Mouse (Mus musculus) hindbrain, embryonic 13.5 days (tissue): ENCODE results near the gene Ltbp2. TPM values are rescaled to one million over a fixed set of nuclear protein-coding genes. Genes with fewer than 3 reads are reported as not detected.

Experiments used
- ATAC-seq: fragments of 200-750 bp; cut with Nextera tagmentation; 2 replicates; pipeline ENCODE4 v1.8.0; 2017; ENCODE audit warnings: moderate TSS enrichment; ENCODE audit not compliant: low FRiP score
- H3K27ac ChIP-seq: fragments of 300-500 bp; sonication (generic); 2 replicates; pipeline ENCODE4 v1.5.1; 2015; ENCODE audit warnings: inconsistent platforms, mild to moderate bottlenecking, moderate library complexity
- H3K27me3 ChIP-seq: fragments of 300-500 bp; sonication (generic); 2 replicates; pipeline ENCODE4 v1.6.1; 2015; ENCODE audit warnings: mild to moderate bottlenecking, inconsistent platforms
- H3K36me3 ChIP-seq: fragments of 300-500 bp; sonication (generic); 2 replicates; pipeline ENCODE4 v1.6.1; 2015; ENCODE audit warnings: mild to moderate bottlenecking, inconsistent platforms
- H3K4me1 ChIP-seq: fragments of 300-500 bp; sonication (generic); replicated peaks from 2 replicates; pipeline ENCODE4 v1.6.1; 2015; ENCODE audit warnings: inconsistent platforms
- H3K4me2 ChIP-seq: fragments of 300-500 bp; sonication (generic); 2 replicates; pipeline ENCODE4 v1.6.1; 2015; ENCODE audit warnings: inconsistent platforms, mild to moderate bottlenecking, moderate library complexity
- H3K4me3 ChIP-seq: fragments of 300-500 bp; sonication (generic); 2 replicates; pipeline ENCODE4 v1.5.1; 2015; ENCODE audit warnings: mild to moderate bottlenecking, inconsistent platforms
- H3K9ac ChIP-seq: fragments of 300-500 bp; sonication (generic); 2 replicates; pipeline ENCODE4 v1.6.1; 2015; ENCODE audit warnings: mild to moderate bottlenecking, inconsistent platforms
- H3K9me3 ChIP-seq: fragments of 300-500 bp; sonication (generic); 2 replicates; pipeline ENCODE4 v1.6.1; 2016; ENCODE audit warnings: inconsistent platforms
- WGBS: fragments of 180-500 bp; shearing (Covaris S2); methylation state at CpG from one replicate; pipeline ENCODE4 v1.1.7; 2015; 5-methylcytosine and 5-hydroxymethylcytosine counted together
- polyA plus RNA-seq: library from polyadenylated mRNA; unstranded; fragments of >200 nt; fragmentation: Nextera tagmentation; extraction: Ambion mirVana; gene quantifications from 2 replicates; pipeline ENCODE4 v1.2.1, GENCODE M21; 2015

Gene Ltbp2
- polyA plus RNA-seq = 0.14 and 0.31 TPM in 2 replicates

DNA sequence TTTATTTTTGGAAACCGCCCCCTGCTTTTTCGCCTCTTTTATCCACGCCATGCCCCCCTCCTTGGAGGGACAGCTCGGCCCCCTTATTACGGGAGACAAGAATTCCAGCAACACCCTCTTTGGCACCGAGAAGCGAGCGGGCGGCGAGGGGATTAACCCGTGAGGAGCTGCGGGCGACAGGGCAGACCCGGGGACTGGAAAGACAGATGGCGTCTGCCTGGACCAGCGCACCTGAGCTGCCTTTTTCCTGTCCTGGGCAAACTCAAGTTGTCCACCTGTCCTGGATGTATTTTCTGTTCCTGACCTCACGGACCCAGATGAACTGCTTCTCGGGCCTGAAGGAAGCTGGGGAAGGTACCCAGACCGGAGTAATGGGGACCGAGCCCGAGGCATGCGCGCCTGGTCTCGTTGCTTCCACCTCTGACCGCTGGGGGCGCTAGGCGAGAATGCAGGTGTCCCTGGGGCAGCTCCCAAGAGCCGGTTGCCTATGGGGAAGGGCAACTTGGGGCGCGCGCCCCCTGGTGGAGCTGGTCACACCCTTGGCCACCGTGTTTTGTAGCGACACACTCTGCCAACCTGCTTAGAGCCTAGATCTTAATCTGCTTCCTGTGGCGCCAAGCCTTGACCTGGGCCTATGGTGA is at the start of gene Ltbp2:
Gene Ltbp2, minus strand, starts transcription at position 52 of the 641 bp plus-strand sequence.
- H3K36me3 ChIP-seq = no peaks in the 10 kb centered on the region
- ATAC-seq = no peak; the same call in 1 of the 2 replicates
- peak within 1 kb of the TSS; percentile 51 for H3K4me2 ChIP-seq
- no peak within 1 kb of the TSS for H3K27ac ChIP-seq
- no peaks in the 10 kb centered on the region for H3K9me3 ChIP-seq
- no peak within 1 kb of the TSS for H3K9ac ChIP-seq
- WGBS = 4% methylated on average over 34 of the region's 34 CpGs
- peak within 1 kb of the TSS; percentile 33 for H3K4me3 ChIP-seq
- H3K27me3 ChIP-seq = peaks cover 63% of the 10 kb centered on the region
- H3K4me1 ChIP-seq = peaks cover 15% of the 10 kb centered on the region

DNA sequence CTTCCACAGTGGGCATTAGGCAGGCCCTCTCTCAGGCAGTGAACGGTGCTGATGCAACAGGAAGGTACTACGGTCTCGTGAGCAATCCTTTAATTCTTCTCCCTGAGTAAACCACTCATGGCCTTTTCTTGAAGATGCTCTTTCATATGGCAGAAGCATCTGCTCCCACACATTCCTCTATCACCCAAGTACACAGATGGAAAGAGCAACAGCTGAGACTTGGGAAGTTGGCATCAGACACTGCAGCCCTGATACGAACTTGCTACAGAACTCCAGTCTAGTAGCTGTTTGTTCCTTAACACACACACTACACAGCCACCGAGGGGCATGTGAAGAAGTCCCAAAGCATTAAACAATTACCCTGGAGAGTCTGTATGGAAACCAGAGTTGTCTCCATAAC is 48.0 kb upstream of the Ltbp2 start:
- no peak overlapping the region for H3K9ac ChIP-seq
- no peaks in the 10 kb centered on the region for H3K9me3 ChIP-seq
- H3K4me2 ChIP-seq = no peak overlapping the region
- H3K27ac ChIP-seq = no peak overlapping the region
- no peak overlapping the region for H3K4me3 ChIP-seq
- no peaks in the 10 kb centered on the region for H3K27me3 ChIP-seq
- no peaks in the 10 kb centered on the region for H3K4me1 ChIP-seq
- ATAC-seq = no peak
- WGBS = 95% methylated on average over 5 of the region's 5 CpGs
- peaks cover 93% of the 10 kb centered on the region for H3K36me3 ChIP-seq

- H3K27me3 ChIP-seq = no peaks in the 10 kb centered on the region
- no peak overlapping the region for H3K9ac ChIP-seq
- no peak overlapping the region for H3K27ac ChIP-seq
- H3K9me3 ChIP-seq = no peaks in the 10 kb centered on the region
- ATAC-seq = no peak
- peaks cover 91% of the 10 kb centered on the region for H3K36me3 ChIP-seq
- 59% methylated on average over 8 of the region's 8 CpGs for WGBS
- H3K4me2 ChIP-seq = no peak overlapping the region
- no peaks in the 10 kb centered on the region for H3K4me1 ChIP-seq
- H3K4me3 ChIP-seq = no peak overlapping the region
These were observed 45.6 kb upstream of the Ltbp2 start for GRCm38 (mm10) chr12:84921881-84922419.

GRCm38 (mm10) chr12:84918809-84919208 is 42.5 kb upstream of the Ltbp2 start:
- H3K36me3 ChIP-seq = peaks cover 81% of the 10 kb centered on the region
- H3K27me3 ChIP-seq = no peaks in the 10 kb centered on the region
- no peak overlapping the region for H3K27ac ChIP-seq
- no peak for ATAC-seq
- no peak overlapping the region for H3K9ac ChIP-seq
- H3K4me1 ChIP-seq = no peaks in the 10 kb centered on the region
- H3K4me2 ChIP-seq = no peak overlapping the region
- H3K4me3 ChIP-seq = no peak overlapping the region
- WGBS = 87% methylated on average over 6 of the region's 6 CpGs
- H3K9me3 ChIP-seq = no peaks in the 10 kb centered on the region

DNA sequence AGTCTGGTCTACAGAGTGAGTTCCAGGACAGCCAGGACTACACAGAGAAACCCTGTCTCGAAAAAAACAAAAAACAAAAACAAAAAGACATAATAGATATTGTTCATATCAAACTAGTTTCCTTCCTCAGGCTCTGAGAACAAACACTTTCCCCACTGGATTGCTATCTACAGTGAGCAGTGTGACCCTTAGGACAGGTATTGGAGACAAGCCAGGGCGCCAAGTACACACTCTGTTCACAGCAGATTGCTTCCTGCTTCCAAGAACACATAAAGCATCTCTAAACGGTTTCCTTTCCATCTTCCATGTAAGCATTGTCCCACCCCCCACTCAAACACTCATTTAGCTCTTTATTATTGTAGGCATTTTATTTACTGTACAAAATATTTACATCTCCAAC is 41.5 kb upstream of the Ltbp2 start:
- Histone ChIP-seq H3K9me3 (no peaks in the 10 kb centered on the region), H3K4me1 (peaks cover 2% of the 10 kb centered on the region; the same call in 1 of the 2 replicates), H3K4me2 (no peak overlapping the region), H3K4me3 (no peak overlapping the region), H3K27ac (no peak overlapping the region), H3K27me3 (no peaks in the 10 kb centered on the region), H3K36me3 (peaks cover 73% of the 10 kb centered on the region), H3K9ac (no peak overlapping the region)
- no peak for ATAC-seq
- 86% methylated on average over 3 of the region's 3 CpGs for WGBS

- peaks cover 2% of the 10 kb centered on the region; the same call in 1 of the 2 replicates for H3K4me1 ChIP-seq
These were observed 38.6 kb upstream of the Ltbp2 start for GRCm38 (mm10) chr12:84914959-84915358.

DNA sequence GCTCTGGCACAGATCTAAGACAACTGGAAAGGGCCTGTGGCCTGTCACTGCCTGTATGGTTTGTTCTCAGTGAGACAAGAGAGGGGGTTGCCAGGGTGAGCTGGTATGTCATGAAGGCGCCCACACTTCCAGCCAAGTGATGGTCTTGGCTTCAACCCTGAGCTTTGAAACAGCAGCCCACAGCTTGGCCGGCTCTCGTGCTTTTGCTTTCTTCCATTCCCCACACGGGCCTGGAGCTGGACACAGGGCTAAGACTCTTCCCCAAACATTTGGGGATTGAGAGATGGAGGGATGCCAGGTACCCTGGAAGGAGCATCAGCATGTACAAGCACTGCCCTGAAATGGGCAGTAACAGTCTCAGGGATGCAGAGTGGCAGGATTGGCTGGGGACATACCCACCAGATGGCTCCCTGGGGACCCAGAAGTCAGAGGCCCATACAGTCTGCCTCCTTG is 36.3 kb upstream of the Ltbp2 start:
- Histone ChIP-seq H3K27ac (no peak overlapping the region), H3K4me3 (no peak overlapping the region), H3K4me2 (no peak overlapping the region), H3K27me3 (no peaks in the 10 kb centered on the region), H3K9me3 (no peaks in the 10 kb centered on the region), H3K36me3 (peaks cover 25% of the 10 kb centered on the region), H3K9ac (no peak overlapping the region), H3K4me1 (peaks cover 5% of the 10 kb centered on the region)
- ATAC-seq = 0 out of 2 replicates have a peak, but pooled peaks have one; percentile 17
- 74% methylated on average over 4 of the region's 4 CpGs for WGBS

More at GRCm38 (mm10) chr12:84914959-84915358, 38.6 kb upstream of the Ltbp2 start:
- H3K27me3 ChIP-seq = no peaks in the 10 kb centered on the region
- H3K9ac ChIP-seq = no peak overlapping the region
- no peak overlapping the region for H3K4me2 ChIP-seq
- WGBS = 92% methylated on average over 5 of the region's 5 CpGs
- no peaks in the 10 kb centered on the region for H3K9me3 ChIP-seq
- peaks cover 46% of the 10 kb centered on the region for H3K36me3 ChIP-seq
- no peak overlapping the region for H3K27ac ChIP-seq
- H3K4me3 ChIP-seq = no peak overlapping the region
- no peak for ATAC-seq

DNA sequence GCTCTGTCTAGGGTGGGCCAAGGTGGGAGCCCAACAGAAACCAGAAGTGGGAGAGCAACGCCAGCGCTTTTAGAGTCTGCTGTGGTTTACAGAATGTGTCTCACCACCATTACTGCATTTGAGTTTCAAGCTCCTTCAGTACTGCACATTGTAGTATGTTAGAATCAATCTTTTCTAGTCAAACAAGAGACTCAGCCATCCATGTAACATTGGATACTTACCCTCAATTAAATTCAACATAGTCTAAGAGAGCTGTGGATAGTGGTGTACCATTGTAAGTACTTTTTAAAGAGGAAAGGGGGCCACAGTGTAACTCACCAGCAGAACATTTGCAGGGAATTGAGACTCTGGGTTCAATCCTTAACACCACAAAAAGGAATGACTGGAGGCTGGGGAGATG is 35.3 kb upstream of the Ltbp2 start:
- ATAC-seq = no peak
- Histone ChIP-seq H3K4me2 (no peak overlapping the region), H3K9me3 (no peaks in the 10 kb centered on the region), H3K27ac (no peak overlapping the region), H3K4me1 (peaks cover 15% of the 10 kb centered on the region), H3K36me3 (peaks cover 17% of the 10 kb centered on the region), H3K9ac (no peak overlapping the region), H3K4me3 (no peak overlapping the region), H3K27me3 (no peaks in the 10 kb centered on the region)
- WGBS = 71% methylated on average over 2 of the region's 2 CpGs

- WGBS = 94% methylated on average over 4 of the region's 4 CpGs
- Histone ChIP-seq H3K36me3 (peaks cover 2% of the 10 kb centered on the region), H3K27ac (no peak overlapping the region), H3K4me1 (peaks cover 15% of the 10 kb centered on the region), H3K9ac (no peak overlapping the region), H3K27me3 (no peaks in the 10 kb centered on the region), H3K4me2 (no peak overlapping the region), H3K9me3 (no peaks in the 10 kb centered on the region), H3K4me3 (no peak overlapping the region)
- no peak for ATAC-seq
These were observed 33.7 kb upstream of the Ltbp2 start for GRCm38 (mm10) chr12:84910066-84910465.

DNA sequence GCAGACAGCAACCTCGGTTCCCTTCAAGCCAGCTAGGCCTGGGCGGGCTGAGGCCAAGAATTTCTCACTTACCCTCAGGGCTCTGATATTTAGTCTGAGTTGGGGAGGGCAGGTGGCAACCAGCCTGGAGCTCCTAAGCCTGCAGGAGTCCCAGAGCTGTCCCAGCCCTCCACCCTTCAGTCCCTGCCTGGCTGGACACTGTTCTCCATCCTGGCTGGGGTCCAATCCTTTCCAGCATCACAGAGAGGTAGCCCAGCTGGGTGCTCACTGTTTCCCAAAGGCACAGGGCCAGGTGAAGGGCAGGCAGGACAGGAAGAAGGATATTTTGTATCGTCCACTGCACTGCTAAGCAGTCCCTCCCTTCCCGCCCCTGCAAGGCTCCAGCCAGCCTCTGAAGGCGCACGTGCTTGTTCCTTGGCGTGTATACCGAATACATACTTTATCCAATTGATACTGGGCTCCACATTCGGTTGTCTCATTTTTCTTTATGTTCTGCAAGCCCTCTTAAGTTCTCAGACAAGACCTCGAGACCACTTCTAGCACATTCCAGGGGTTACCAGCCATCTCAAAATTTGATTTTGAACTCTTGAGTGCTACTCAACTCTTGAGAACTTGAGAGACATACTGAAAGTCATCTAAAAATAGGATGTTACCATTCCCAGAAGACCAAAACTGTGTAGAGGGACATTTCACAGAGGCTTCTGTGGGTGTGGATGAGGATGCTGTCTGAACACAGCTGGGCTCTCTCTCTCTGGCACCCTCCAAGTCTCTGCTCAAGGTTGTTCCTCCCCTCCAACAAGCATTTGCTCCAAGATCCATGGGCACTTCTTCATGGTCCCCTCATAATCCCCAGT is 31.5 kb upstream of the Ltbp2 start:
- peak overlapping the region; percentile 62 for H3K27ac ChIP-seq
- no peak overlapping the region for H3K4me3 ChIP-seq
- ATAC-seq = peak; percentile 76
- no peak overlapping the region for H3K4me2 ChIP-seq
- 69% methylated on average over 10 of the region's 10 CpGs for WGBS
- no peaks in the 10 kb centered on the region for H3K27me3 ChIP-seq
- peak overlapping the region; percentile 13; the same call in 1 of the 2 replicates for H3K9ac ChIP-seq
- no peaks in the 10 kb centered on the region for H3K9me3 ChIP-seq
- peaks cover 14% of the 10 kb centered on the region for H3K4me1 ChIP-seq
- no peaks in the 10 kb centered on the region for H3K36me3 ChIP-seq

DNA sequence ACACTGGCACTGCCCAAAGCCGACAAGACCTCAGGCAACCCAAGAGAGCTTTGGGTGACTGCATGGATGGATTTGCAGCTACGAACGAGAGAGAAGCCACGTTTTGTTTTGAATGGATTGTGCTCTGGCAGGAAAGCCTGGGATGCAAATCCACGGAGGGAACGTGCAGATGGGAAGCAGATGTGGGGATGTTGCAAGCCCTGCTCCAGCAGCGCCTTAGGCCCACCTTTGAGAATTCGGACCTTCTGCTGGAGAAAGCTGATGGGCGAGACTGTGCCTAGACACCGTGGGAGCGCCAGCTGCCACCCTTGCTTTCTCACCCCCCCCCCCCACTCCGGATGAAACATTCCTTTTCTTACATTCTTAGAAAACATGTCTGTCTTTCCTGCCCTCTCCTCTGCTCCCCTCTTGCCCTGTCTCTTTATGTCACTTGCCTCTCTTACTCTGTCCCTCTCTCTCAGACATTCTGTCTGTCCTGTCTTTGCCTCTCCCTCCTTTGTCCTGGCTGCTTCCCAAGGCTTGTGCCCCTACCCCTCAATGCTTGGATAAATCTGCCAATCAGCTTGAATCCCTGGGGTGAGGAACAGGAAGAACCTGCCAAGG is 30.8 kb upstream of the Ltbp2 start:
- 60% methylated on average over 12 of the region's 12 CpGs for WGBS
- Histone ChIP-seq H3K36me3 (no peaks in the 10 kb centered on the region), H3K4me3 (no peak overlapping the region), H3K27me3 (no peaks in the 10 kb centered on the region), H3K27ac (peak overlapping the region; percentile 62), H3K4me2 (no peak overlapping the region), H3K4me1 (peaks cover 13% of the 10 kb centered on the region), H3K9me3 (no peaks in the 10 kb centered on the region), H3K9ac (peak overlapping the region; percentile 13; the same call in 1 of the 2 replicates)
- ATAC-seq = peak; percentile 74

GRCm38 (mm10) chr12:84904399-84904798 is 28.1 kb upstream of the Ltbp2 start:
- no peak overlapping the region for H3K4me2 ChIP-seq
- WGBS = 82% methylated on average over 7 of the region's 7 CpGs
- peaks cover 13% of the 10 kb centered on the region for H3K4me1 ChIP-seq
- H3K9me3 ChIP-seq = no peaks in the 10 kb centered on the region
- no peak overlapping the region for H3K4me3 ChIP-seq
- no peak overlapping the region for H3K27ac ChIP-seq
- H3K36me3 ChIP-seq = no peaks in the 10 kb centered on the region
- H3K27me3 ChIP-seq = no peaks in the 10 kb centered on the region
- no peak for ATAC-seq
- H3K9ac ChIP-seq = no peak overlapping the region
